Mouse (Mus musculus): ENCODE measurements at regions not wholly inside any gene's neighbourhood (a gene's known extent, or its start where the extent isn't known, plus 50 kb on each side); places are given as distances from the start of the nearest gene placed in this dataset.

DNA sequence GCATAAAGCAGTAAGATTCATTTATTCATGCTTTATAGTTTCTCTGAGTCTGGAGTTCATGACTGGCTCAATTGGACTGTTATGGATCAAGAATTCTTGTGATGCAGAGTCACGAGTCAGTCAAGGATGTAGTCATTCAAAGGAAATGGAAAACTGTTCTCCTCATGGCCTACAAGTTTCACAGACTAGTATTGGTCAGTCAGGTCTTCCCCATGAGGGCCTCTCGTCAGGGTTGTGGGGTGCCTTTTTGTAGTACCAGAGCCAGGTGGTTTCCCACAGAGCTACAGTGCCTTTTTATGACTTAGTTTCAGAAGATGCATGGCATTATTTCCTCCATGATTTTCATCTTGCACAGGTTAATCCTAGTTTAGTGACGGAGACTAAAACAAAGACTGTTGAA, 307.9 kb upstream of the Cited2 start:
- 88% methylated on average over 3 of the region's 3 CpGs for WGBS
- no peak overlapping the region for H3K4me2 ChIP-seq
- H3K4me3 ChIP-seq (replicated peaks), result no peak overlapping the region
- no peaks in the 10 kb centered on the region for H3K4me1 ChIP-seq
- H3K36me3 ChIP-seq, result no peaks in the 10 kb centered on the region
- no peaks in the 10 kb centered on the region for H3K9me3 ChIP-seq
- H3K27ac ChIP-seq, result no peak overlapping the region
- no peak for ATAC-seq (ENCODE audit: insufficient read depth, low FRiP score, low read depth)
- no peaks in the 10 kb centered on the region for H3K27me3 ChIP-seq (replicated peaks)
- no peak overlapping the region for H3K9ac ChIP-seq

DNA sequence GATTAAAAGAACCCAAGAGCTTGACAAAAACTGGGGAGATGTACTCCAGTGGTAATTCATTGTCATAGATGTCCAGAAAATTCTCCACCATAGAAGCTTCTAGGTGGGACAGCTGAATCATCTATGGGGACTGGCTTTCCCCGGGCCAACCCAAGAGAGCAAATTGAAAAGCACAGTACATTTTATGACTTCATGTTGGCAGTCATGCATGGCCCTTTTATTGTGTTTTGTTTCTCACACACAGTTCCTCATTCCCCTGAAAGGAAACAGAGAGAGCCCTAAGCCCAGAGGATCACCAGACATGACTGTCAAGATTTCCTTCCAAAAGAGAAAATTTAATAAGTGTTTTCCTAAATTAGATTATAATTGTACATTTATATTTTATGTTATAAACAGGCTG, 306.9 kb upstream of the Cited2 start:
- 53% methylated on average over 1 of the region's 1 CpGs for WGBS
- Histone ChIP-seq H3K9me3 (no peaks in the 10 kb centered on the region), H3K27ac (no peak overlapping the region), H3K36me3 (no peaks in the 10 kb centered on the region), H3K27me3 (replicated peaks) (no peaks in the 10 kb centered on the region), H3K4me2 (no peak overlapping the region), H3K9ac (no peak overlapping the region), H3K4me3 (replicated peaks) (no peak overlapping the region), H3K4me1 (no peaks in the 10 kb centered on the region)
- ATAC-seq (ENCODE audit: insufficient read depth, low FRiP score, low read depth), result no peak

DNA sequence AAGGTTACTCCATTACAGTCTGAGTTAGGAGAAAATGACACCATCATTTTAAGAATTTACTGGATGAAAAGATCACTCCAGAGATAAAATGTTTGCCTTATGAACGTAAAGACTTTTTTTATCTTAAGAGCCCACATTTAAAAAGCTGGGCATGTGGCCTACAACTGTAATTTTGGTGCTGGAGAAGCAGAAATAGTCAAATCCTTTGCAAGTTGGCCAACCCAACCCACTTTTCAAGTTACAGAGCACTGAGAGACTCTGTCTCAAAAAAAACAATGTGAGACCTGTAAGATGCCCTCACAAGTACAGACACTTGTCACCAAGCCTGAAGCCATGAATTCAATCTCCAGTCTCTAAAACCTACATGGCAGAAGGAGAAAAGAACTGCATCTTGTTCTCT, 305.6 kb upstream of the Cited2 start:
- H3K27me3 ChIP-seq (replicated peaks), result no peaks in the 10 kb centered on the region
- no peak for ATAC-seq (ENCODE audit: insufficient read depth, low FRiP score, low read depth)
- H3K27ac ChIP-seq, result no peak overlapping the region
- no peak overlapping the region for H3K4me2 ChIP-seq
- H3K36me3 ChIP-seq, result no peaks in the 10 kb centered on the region
- no peak overlapping the region for H3K4me3 ChIP-seq (replicated peaks)
- no peaks in the 10 kb centered on the region for H3K4me1 ChIP-seq
- H3K9me3 ChIP-seq, result no peaks in the 10 kb centered on the region
- WGBS, result 73% methylated on average over 1 of the region's 1 CpGs
- H3K9ac ChIP-seq, result no peak overlapping the region

DNA sequence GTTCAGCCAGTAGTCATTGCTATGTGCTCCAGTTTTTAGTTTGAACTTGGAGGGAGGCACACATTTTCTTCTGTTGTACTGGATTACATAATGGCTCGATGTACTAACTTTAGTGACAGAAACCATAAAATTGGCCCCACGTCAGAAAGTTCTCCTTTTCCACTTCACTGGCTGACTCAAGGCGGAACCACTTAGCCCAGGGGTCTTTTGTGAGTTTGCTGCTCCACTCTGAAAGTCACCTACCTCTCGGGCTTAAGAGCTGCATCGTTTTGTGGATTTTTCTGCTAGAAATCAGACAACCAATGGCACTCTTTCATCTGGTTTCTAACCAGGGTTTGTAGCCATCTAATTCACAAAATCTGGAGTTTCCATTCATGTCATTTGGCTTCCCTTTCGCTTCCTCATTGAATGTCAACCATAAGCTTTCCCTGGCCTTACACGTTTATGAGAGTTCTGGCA, 304.8 kb upstream of the Cited2 start:
- no peak for ATAC-seq (ENCODE audit: insufficient read depth, low FRiP score, low read depth)
- no peak overlapping the region for H3K9ac ChIP-seq

DNA sequence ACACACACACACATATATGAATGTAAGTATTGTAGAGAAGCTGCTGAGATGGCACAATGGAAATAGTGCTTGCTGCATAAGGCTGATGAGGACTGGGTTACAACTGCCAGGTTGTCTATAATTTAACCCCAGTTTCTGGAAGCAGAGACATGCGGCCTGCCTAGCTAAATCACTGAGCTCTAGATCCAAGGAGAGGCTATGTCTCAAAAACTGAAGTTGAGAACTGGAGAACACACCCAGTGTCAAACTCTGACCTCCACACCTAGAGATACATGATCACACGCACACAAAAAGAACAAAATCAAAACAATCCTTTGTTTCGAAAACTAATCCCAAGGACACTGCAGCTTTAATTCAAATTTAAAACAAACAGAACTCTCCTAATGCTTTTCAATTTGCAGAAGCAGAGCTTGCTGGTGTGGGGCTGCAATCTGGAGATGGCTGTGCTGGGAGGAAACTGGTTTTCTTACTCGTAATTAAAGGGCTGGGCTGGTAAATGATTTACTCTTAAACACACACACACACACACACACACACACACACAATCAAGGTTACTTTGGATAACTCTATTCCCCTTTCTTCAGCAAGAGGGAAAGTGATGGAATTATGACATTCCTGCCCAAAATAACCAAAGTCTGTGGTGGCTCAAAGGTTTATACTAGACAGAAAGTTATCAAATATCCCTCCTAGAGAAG, 299.3 kb upstream of the Cited2 start:
- Histone ChIP-seq H3K9me3 (no peaks in the 10 kb centered on the region), H3K4me3 (replicated peaks) (no peak overlapping the region), H3K4me1 (no peaks in the 10 kb centered on the region), H3K4me2 (no peak overlapping the region), H3K36me3 (no peaks in the 10 kb centered on the region), H3K27me3 (replicated peaks) (no peaks in the 10 kb centered on the region), H3K27ac (peak overlapping the region; percentile 61; the same call in 1 of the 2 replicates), H3K9ac (no peak overlapping the region)
- 47% methylated on average over 4 of the region's 4 CpGs for WGBS
- peak; percentile 56; the same call in 1 of the 2 replicates for ATAC-seq (ENCODE audit: insufficient read depth, low FRiP score, low read depth)

More for the DNA sequence above, 304.8 kb upstream of the Cited2 start:
- Histone ChIP-seq H3K4me3 (replicated peaks) (no peak overlapping the region), H3K27me3 (replicated peaks) (no peaks in the 10 kb centered on the region), H3K4me2 (no peak overlapping the region), H3K36me3 (no peaks in the 10 kb centered on the region), H3K27ac (no peak overlapping the region), H3K4me1 (no peaks in the 10 kb centered on the region), H3K9me3 (no peaks in the 10 kb centered on the region)
- 63% methylated on average over 7 of the region's 7 CpGs for WGBS

DNA sequence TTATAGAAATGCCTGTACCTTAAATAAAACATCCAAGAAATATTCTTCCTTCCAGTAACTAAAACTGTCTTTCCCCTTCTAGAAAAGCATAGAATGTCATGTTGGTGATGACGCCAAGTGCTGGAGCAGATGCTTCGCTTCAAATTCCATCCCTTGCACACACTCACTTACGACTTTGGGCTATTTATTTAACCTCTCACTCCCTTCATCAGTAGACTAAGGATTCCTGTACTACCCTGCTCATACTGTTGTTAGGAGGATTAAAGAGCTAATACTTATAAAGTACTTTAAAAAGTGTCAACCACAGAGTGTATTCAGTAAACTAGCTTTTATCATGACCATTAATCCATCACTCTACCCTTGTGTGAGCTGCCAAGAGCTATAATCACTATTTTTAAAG, 296.8 kb upstream of the Cited2 start:
- no peak for ATAC-seq (ENCODE audit: insufficient read depth, low FRiP score, low read depth)
- H3K4me3 ChIP-seq (replicated peaks), result no peak overlapping the region
- 47% methylated on average over 3 of the region's 3 CpGs for WGBS
- no peaks in the 10 kb centered on the region for H3K9me3 ChIP-seq
- no peaks in the 10 kb centered on the region for H3K27me3 ChIP-seq (replicated peaks)
- no peaks in the 10 kb centered on the region for H3K4me1 ChIP-seq
- H3K9ac ChIP-seq, result no peak overlapping the region
- H3K27ac ChIP-seq, result no peak overlapping the region
- no peak overlapping the region for H3K4me2 ChIP-seq
- H3K36me3 ChIP-seq, result no peaks in the 10 kb centered on the region

DNA sequence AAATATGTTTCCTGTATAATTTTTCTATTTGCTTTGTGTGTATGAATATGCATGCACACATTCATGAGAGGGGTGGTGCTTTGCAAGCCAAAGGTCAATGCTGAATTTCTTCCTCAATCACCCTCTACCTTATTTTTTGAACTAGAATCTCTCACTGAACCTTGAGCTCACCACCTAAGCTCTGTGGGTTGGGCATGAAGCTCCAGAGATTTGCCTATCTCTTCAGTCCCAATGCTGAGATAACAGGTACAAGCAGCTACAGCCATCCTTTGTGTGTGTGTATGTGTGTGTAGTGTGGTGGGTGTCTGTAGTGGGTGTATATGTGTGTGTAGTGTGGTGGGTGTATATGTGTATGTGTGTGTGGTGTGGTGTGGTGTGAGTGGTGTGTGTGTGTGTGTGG, 295.7 kb upstream of the Cited2 start:
- Histone ChIP-seq H3K36me3 (no peaks in the 10 kb centered on the region), H3K9ac (no peak overlapping the region), H3K9me3 (no peaks in the 10 kb centered on the region), H3K4me1 (no peaks in the 10 kb centered on the region), H3K27me3 (replicated peaks) (no peaks in the 10 kb centered on the region), H3K4me2 (no peak overlapping the region), H3K27ac (no peak overlapping the region), H3K4me3 (replicated peaks) (no peak overlapping the region)
- ATAC-seq (ENCODE audit: insufficient read depth, low FRiP score, low read depth), result no peak

DNA sequence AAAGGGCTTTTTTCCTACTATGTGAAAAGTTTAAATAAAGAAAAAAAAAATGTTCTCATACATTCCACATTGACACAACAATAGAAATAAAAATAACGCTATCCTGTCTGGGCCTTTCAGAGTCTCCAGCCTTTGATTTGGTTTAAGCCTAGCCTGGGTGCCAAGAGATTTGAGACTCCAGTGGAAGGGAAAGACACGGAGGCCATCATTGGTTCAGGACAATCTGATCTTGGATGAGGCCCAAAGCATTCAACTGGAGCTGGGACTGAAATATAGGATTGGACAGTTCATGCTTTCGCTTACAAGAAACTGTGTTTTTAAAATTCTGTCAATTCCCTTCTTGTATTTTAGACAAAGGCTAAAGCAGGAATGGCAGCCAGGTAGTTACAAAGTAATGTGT, 294.7 kb upstream of the Cited2 start:
- Histone ChIP-seq H3K4me1 (no peaks in the 10 kb centered on the region), H3K4me2 (no peak overlapping the region), H3K27ac (no peak overlapping the region), H3K4me3 (replicated peaks) (no peak overlapping the region), H3K9me3 (no peaks in the 10 kb centered on the region), H3K27me3 (replicated peaks) (no peaks in the 10 kb centered on the region), H3K9ac (no peak overlapping the region), H3K36me3 (no peaks in the 10 kb centered on the region)
- no peak for ATAC-seq (ENCODE audit: insufficient read depth, low FRiP score, low read depth)
- 74% methylated on average over 3 of the region's 3 CpGs for WGBS

DNA sequence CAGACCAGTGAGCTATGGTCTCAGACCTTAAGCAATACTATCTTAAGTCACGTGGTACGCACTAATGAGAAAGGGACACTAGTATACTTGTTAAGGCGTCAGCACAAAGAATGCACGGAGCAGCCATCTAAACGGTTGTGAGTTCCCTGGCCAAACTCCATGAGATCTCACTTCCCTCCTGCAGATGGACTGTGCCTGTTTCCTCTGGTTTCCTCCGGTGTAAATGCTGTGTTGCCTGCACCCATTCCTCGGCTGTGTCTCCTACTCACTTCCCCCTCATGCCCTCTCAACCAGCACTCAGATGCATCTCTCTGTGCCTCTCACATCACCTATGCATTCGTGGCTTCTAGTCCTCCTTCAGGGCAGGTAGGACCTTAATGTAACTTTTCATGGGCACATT, 291.9 kb upstream of the Cited2 start:
- H3K9me3 ChIP-seq, result no peaks in the 10 kb centered on the region
- no peak overlapping the region for H3K27ac ChIP-seq
- H3K4me3 ChIP-seq (replicated peaks), result no peak overlapping the region
- WGBS, result 78% methylated on average over 8 of the region's 8 CpGs
- no peaks in the 10 kb centered on the region for H3K36me3 ChIP-seq
- no peaks in the 10 kb centered on the region for H3K27me3 ChIP-seq (replicated peaks)
- H3K4me1 ChIP-seq, result no peaks in the 10 kb centered on the region
- ATAC-seq (ENCODE audit: insufficient read depth, low FRiP score, low read depth), result no peak
- no peak overlapping the region for H3K9ac ChIP-seq
- no peak overlapping the region for H3K4me2 ChIP-seq

DNA sequence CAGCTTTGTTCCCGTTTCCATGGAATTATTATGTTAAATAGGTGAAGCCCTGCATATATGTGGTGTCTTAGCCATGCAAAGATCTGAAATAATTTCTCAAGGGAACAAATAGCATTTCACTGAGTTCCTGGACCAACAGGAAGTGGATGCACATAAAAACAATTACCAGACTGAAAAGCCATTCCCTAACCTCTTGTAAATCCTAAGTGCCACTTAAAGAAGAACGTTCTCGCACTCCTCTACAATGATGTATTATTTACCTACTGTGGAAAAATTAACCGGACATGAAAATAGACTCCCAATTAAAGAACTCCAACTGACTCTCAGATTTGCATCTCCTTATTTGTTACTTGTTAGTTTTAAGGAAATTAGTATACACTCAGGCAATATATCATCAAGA, 288.9 kb upstream of the Cited2 start:
- H3K9me3 ChIP-seq, result no peaks in the 10 kb centered on the region
- no peaks in the 10 kb centered on the region for H3K36me3 ChIP-seq
- no peak overlapping the region for H3K4me3 ChIP-seq (replicated peaks)
- H3K4me1 ChIP-seq, result no peaks in the 10 kb centered on the region
- no peak for ATAC-seq (ENCODE audit: insufficient read depth, low FRiP score, low read depth)
- no peak overlapping the region for H3K4me2 ChIP-seq
- WGBS, result 77% methylated on average over 4 of the region's 4 CpGs
- H3K27ac ChIP-seq, result no peak overlapping the region
- H3K27me3 ChIP-seq (replicated peaks), result no peaks in the 10 kb centered on the region
- H3K9ac ChIP-seq, result no peak overlapping the region

DNA sequence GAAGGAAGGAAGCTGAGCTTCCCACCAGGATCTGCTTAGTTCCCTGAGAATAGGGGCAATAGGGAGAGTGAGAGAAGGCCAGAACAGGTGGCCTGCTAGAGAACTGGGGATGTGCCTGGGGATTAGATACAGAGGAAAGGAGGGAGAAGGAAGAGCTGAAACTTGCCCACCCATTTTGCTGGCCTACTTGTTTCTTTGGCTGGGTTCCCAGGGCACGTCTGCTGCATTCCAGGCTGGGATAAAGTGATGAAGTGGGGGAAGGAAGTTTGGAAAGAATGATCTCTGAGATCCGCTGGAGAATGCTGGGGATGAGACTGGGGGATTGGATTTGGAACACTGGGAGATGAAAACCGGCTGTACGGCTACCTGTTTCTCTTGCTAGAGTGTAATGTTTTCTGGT, 272.8 kb upstream of the Cited2 start:
- H3K4me3 ChIP-seq (replicated peaks), result no peak overlapping the region
- H3K27ac ChIP-seq, result no peak overlapping the region
- H3K36me3 ChIP-seq, result no peaks in the 10 kb centered on the region
- no peaks in the 10 kb centered on the region for H3K4me1 ChIP-seq
- WGBS, result 56% methylated on average over 4 of the region's 4 CpGs
- H3K27me3 ChIP-seq (replicated peaks), result no peaks in the 10 kb centered on the region
- H3K9me3 ChIP-seq, result no peaks in the 10 kb centered on the region
- H3K4me2 ChIP-seq, result no peak overlapping the region
- H3K9ac ChIP-seq, result no peak overlapping the region
- ATAC-seq (ENCODE audit: insufficient read depth, low FRiP score, low read depth), result no peak

DNA sequence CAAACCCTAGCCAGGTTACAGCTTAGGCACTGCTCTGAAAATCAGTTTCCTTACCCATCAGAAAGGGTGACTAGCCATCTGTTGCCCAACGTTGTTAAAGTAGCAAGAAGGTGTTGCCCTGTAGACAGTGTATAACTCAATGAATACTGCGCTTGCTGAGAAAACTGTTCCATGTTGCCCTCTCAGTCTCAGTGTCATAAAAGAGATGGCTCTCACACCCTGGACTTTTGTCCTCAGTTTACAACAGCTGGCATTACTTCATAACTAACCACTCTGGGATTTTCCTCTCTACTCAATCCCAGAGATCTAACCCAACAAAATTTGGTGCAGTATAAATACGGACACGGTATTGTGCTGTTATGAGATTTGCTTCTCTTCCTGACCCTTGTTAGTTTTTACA, 252.1 kb upstream of the Cited2 start:
- Histone ChIP-seq H3K4me2 (no peak overlapping the region), H3K4me1 (no peaks in the 10 kb centered on the region), H3K27ac (no peak overlapping the region), H3K36me3 (no peaks in the 10 kb centered on the region), H3K9ac (no peak overlapping the region), H3K27me3 (replicated peaks) (no peaks in the 10 kb centered on the region), H3K4me3 (replicated peaks) (no peak overlapping the region), H3K9me3 (no peaks in the 10 kb centered on the region)
- ATAC-seq (ENCODE audit: insufficient read depth, low FRiP score, low read depth), result no peak
- 84% methylated on average over 4 of the region's 4 CpGs for WGBS

DNA sequence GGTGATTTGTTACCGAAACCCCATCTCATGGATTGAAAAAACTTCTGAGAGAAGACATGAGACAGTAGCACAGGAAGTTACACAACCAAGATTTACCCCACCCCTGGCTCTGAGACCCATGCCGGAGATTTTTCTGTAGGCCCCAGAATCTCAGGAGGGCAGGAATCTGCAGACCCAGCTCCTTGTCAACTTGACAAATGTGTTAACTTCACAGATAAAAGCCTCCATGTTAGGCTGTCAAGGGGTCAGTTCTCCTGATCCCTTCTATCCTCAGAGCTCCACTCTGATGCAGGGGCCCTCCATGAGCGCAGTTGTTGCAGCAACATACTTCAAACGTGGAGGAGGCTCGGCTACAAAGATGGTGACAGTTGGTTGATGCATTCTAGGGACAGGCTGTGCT, 250.5 kb upstream of the Cited2 start:
- Histone ChIP-seq H3K4me1 (no peaks in the 10 kb centered on the region), H3K9ac (no peak overlapping the region), H3K9me3 (no peaks in the 10 kb centered on the region), H3K27ac (no peak overlapping the region), H3K4me2 (no peak overlapping the region), H3K27me3 (replicated peaks) (no peaks in the 10 kb centered on the region), H3K4me3 (replicated peaks) (no peak overlapping the region), H3K36me3 (no peaks in the 10 kb centered on the region)
- ATAC-seq (ENCODE audit: insufficient read depth, low FRiP score, low read depth), result no peak
- WGBS, result 34% methylated on average over 5 of the region's 5 CpGs

Measured in stomach, embryonic 15.5 days (tissue).